Mouse (Mus musculus): ENCODE results near the gene AC170998.1. TPM values are rescaled to one million over a fixed set of nuclear protein-coding genes. Genes with fewer than 3 reads are reported as not detected.

AC170998.1 gene
- polyA plus RNA-seq, 1 experiment from 2014 or later: 1.7 TPM

DNA sequence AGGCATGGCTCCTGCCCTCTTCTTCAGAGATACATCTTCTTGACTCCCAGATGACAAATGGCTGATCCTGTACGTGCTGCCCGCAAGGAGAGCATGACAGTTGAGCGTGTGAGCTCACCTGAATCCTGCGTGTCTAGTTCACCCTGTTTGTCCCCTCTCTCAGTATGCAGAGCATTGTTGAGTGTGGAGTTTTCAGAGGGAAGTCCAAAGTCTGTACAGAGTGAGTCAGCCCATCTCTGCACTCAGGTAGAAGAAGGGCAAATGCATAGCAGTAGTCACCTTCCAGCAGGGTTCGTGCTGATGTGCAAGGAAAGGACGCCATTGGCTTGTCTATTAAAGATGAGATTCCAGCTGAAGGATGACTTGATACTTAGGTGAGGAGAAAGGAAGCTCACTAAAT is 13.4 kb downstream of the AC170998.1 start:
- Histone ChIP-seq H3K27ac (replicated peaks) (no peak overlapping the region), H3K36me3 (peaks cover 66% of the 10 kb centered on the region), H3K9ac (no peak overlapping the region), H3K4me1 (replicated peaks) (no peaks in the 10 kb centered on the region; the same call in 1 of the 2 replicates), H3K4me3 (no peak overlapping the region), H3K4me2 (no peak overlapping the region), H3K27me3 (no peaks in the 10 kb centered on the region), H3K9me3 (no peaks in the 10 kb centered on the region)
- no peak for ATAC-seq (ENCODE audit: low read depth)
- 95% methylated on average over 6 of the region's 6 CpGs for WGBS

DNA sequence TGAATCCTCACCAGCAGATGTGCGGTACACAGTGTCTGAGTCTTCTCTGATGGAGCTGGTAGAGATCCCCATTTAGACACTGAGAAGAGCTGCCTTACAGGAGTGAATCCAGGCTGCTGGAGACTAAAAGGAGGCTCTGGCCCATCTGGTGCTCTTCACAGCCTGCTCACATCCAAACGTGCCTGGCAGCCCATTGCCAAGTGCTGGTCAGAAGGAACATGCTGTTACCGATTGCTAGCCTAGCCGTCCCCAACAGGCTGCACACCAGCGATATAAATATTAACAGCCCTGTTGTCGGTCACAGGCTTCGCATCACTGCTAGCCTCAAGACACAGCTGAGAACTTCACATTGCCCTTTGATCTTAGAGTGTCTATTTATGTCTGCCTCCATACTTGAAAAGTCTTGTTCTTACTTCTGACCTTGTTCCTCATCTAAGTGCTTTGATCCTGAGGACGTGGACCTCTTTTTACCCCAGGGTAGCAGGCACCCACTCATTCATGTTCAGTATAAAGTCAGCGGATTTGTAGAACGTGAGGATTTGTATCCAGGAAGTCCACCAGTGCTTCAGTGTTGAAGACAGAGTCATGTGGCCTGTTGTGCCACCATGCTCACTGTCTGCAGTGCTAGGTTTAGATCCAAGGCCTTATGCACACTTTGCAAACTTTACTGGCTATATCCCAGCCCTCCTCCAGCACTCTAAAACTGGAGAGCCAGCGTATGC is 17.4 kb downstream of the AC170998.1 start:
- no peaks in the 10 kb centered on the region for H3K9me3 ChIP-seq
- H3K4me1 ChIP-seq (replicated peaks): no peaks in the 10 kb centered on the region
- H3K4me2 ChIP-seq: no peak overlapping the region
- peaks cover 90% of the 10 kb centered on the region for H3K36me3 ChIP-seq
- no peak overlapping the region for H3K9ac ChIP-seq
- no peak overlapping the region for H3K27ac ChIP-seq (replicated peaks)
- ATAC-seq (ENCODE audit: low read depth): no peak
- H3K27me3 ChIP-seq: no peaks in the 10 kb centered on the region
- no peak overlapping the region for H3K4me3 ChIP-seq
- WGBS: 93% methylated on average over 11 of the region's 11 CpGs

DNA sequence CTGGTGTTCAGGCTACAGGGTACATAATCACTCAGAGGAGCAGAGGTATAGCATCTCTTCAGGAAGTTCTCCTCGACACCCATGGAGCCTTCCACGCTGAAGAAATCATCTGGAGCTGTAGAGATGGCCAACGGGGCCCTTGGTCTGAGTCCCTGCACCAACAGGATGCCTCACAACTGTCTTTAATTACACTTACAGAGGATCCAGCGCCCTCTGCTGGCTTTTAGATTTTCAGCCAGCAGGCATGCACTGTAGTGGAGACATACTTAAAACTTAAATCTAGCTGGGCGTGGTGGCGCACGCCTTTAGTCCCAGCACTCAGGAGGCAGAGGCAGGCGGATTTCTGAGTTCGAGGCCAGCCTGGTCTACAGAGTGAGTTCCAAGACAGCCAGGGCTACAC is 18.0 kb downstream of the AC170998.1 start:
- H3K9ac ChIP-seq: no peak overlapping the region
- H3K27ac ChIP-seq (replicated peaks): no peak overlapping the region
- ATAC-seq (ENCODE audit: low read depth): no peak
- WGBS: 91% methylated on average over 9 of the region's 9 CpGs
- H3K4me2 ChIP-seq: no peak overlapping the region
- no peak overlapping the region for H3K4me3 ChIP-seq
- H3K36me3 ChIP-seq: peaks cover 95% of the 10 kb centered on the region
- no peaks in the 10 kb centered on the region for H3K27me3 ChIP-seq
- H3K9me3 ChIP-seq: no peaks in the 10 kb centered on the region
- H3K4me1 ChIP-seq (replicated peaks): no peaks in the 10 kb centered on the region

DNA sequence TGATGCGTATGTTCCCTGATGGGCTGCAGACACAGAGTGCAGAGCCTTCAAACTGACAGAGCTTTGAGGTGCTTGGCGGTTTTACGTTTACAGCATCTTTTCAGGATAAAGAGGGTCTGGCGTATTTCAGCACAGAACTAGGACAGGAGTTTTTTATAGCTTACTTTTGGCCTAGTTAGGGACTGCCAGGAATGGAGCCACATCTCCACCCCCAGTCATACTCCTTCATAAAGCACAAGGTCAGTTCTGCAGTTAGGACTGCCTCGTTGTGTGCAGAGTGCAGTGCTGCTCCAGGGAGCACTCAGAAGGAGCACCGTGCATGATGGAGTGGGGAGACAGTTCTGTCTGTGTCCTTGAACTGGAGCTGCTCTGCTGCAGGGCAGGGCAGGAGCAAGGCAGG is 19.9 kb downstream of the AC170998.1 start:
- no peak for ATAC-seq (ENCODE audit: low read depth)
- Histone ChIP-seq H3K27ac (replicated peaks) (no peak overlapping the region), H3K27me3 (no peaks in the 10 kb centered on the region), H3K9me3 (no peaks in the 10 kb centered on the region), H3K4me2 (no peak overlapping the region), H3K4me3 (no peak overlapping the region), H3K9ac (no peak overlapping the region), H3K4me1 (replicated peaks) (no peaks in the 10 kb centered on the region), H3K36me3 (peaks cover 83% of the 10 kb centered on the region)
- WGBS: 89% methylated on average over 6 of the region's 6 CpGs

DNA sequence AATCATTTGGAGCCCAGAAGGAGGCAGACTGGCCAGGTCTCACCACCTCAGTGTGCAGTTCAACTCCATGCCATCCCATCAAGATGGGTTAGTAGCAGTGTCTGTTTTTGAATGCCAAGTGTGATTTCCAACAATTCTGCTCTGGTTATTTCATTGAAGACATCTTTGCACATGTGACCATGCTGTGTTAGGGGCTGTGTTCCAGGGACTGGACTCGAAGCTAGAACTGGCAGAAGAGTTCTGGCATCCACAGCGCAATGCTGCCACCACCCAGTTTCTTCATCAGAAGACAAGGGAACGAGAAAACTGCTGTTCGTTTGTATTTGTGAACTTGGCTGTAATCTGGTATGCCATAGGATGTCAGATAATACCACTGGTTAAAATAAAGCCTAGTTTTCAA is 22.1 kb downstream of the AC170998.1 start:
- no peaks in the 10 kb centered on the region for H3K9me3 ChIP-seq
- no peak for ATAC-seq (ENCODE audit: low read depth)
- no peaks in the 10 kb centered on the region for H3K27me3 ChIP-seq
- H3K4me2 ChIP-seq: no peak overlapping the region
- H3K36me3 ChIP-seq: peaks cover 62% of the 10 kb centered on the region
- H3K9ac ChIP-seq: no peak overlapping the region
- WGBS: 93% methylated on average over 4 of the region's 4 CpGs
- H3K4me3 ChIP-seq: no peak overlapping the region
- H3K27ac ChIP-seq (replicated peaks): no peak overlapping the region
- no peaks in the 10 kb centered on the region for H3K4me1 ChIP-seq (replicated peaks)

DNA sequence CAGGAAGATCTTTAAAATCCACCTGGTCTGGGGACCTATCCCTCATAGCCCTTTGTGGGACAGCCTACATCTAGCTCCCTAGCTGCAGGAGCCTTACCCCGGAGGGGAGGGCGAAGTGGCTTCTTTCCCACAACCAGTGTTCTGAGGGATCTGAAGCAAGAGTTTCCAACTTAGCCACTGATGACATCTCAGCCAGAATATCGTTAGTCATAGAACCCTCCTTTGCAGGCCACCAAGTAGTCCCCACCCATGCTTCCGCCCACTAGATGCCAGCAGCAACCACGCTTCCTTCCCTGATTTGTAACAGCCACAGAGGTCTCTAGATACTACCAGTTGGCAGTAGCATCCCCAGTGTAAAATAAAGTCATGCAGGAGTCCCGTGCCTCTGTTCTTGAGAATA is 24.7 kb downstream of the AC170998.1 start:
- ATAC-seq (ENCODE audit: low read depth): no peak
- Histone ChIP-seq H3K9ac (no peak overlapping the region), H3K9me3 (no peaks in the 10 kb centered on the region), H3K4me1 (replicated peaks) (no peaks in the 10 kb centered on the region), H3K4me3 (no peak overlapping the region), H3K36me3 (peaks cover 36% of the 10 kb centered on the region), H3K27me3 (no peaks in the 10 kb centered on the region), H3K27ac (replicated peaks) (no peak overlapping the region), H3K4me2 (no peak overlapping the region)
- 82% methylated on average over 6 of the region's 6 CpGs for WGBS

DNA sequence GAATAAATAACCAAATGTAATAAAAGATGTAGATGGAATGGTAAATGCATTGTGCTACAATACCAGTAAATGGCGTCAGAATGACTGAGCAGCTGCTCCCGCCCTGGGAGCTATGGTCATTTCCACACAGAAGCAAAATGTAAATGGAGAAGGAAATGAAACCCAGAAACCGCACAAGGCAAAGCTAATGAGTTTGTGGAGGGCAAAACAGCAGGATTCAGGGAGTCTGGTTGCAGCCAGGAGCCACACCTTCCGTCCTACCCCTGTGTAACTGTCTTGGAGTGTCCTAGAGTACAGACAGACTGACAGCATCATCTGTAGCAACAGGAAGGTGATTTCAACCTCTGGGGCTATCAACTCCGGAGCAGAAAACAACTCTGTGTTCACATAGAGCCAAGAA is 30.6 kb downstream of the AC170998.1 start:
- ATAC-seq (ENCODE audit: low read depth): no peak
- Histone ChIP-seq H3K4me2 (no peak overlapping the region), H3K9me3 (no peaks in the 10 kb centered on the region), H3K4me1 (replicated peaks) (no peaks in the 10 kb centered on the region), H3K36me3 (no peaks in the 10 kb centered on the region), H3K9ac (no peak overlapping the region), H3K27me3 (no peaks in the 10 kb centered on the region), H3K4me3 (no peak overlapping the region), H3K27ac (replicated peaks) (no peak overlapping the region)
- 60% methylated on average over 5 of the region's 5 CpGs for WGBS

DNA sequence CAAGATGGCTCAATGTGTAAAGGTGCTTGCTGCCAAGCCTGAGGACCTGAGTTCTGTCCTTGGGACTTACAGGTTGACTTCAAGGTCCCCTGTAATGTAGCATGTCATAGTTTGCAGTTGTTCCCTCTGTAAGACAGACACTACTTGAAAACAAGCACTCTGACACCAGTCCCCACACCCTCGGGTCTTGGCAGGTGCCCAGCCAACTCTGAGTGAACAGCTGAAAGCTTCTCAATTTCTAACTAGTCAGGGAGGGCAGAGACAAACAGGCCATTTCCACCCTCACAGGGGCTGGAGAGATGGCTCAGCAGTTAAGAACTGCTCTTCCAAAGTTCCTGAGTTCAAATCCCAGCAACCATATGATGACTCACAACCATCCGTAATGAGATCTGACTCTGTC is 31.6 kb downstream of the AC170998.1 start:
- no peaks in the 10 kb centered on the region for H3K36me3 ChIP-seq
- ATAC-seq (ENCODE audit: low read depth): no peak
- no peak overlapping the region for H3K4me3 ChIP-seq
- H3K27ac ChIP-seq (replicated peaks): no peak overlapping the region
- 89% methylated on average over 2 of the region's 2 CpGs for WGBS
- H3K27me3 ChIP-seq: no peaks in the 10 kb centered on the region
- no peak overlapping the region for H3K9ac ChIP-seq
- H3K4me2 ChIP-seq: no peak overlapping the region
- H3K9me3 ChIP-seq: no peaks in the 10 kb centered on the region
- H3K4me1 ChIP-seq (replicated peaks): no peaks in the 10 kb centered on the region

DNA sequence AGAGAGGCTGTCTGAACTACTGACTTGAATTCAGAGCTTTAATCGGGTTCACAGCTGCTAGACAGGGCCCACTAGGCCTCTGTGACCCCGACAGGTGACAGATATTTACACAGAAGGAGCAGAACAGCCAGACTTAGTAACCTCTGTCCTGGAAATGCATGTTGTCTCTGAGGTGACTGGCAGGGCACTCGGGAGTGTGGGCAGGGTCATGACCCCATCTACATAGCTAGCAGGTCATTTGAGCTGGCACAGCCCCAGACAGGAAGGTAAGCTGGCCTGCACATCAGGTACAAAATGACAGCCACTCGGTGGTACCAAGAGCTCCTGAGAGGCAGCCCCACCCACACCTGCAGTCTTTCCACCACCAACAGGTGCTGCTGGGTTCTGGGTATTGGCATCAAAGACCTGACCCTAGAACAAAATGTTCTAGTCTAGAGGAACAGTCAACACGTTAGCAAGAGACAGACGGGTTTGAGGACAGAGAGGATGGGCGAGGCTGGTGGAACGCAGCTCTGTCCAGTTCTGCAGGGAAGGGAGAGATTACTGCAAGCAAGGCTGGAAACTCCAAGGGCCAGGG is 34.9 kb downstream of the AC170998.1 start:
- no peak overlapping the region for H3K4me2 ChIP-seq
- no peak for ATAC-seq (ENCODE audit: low read depth)
- WGBS: 81% methylated on average over 8 of the region's 8 CpGs
- H3K27ac ChIP-seq (replicated peaks): no peak overlapping the region
- no peaks in the 10 kb centered on the region for H3K27me3 ChIP-seq
- H3K36me3 ChIP-seq: no peaks in the 10 kb centered on the region
- H3K4me3 ChIP-seq: no peak overlapping the region
- no peaks in the 10 kb centered on the region for H3K4me1 ChIP-seq (replicated peaks)
- H3K9me3 ChIP-seq: no peaks in the 10 kb centered on the region
- H3K9ac ChIP-seq: no peak overlapping the region

DNA sequence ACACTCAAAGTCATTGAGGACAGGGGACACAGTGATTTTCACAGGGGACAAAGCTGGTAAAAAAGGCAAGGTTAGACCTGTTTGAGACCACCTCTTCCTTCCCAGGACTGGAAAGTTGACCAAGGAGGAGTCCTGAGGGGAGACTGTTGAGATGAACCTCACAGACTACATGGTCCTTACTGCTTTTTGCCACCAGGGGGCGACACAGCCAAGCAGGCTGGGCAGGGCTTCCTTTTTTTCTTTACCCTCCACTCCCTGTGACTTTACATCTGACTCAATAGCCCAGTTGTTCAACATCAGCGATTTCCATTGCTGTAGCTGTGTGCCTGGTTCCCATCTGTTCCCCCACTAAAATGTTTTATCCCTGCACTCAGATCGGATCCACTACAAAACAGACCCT is 36.0 kb downstream of the AC170998.1 start:
- H3K36me3 ChIP-seq: no peaks in the 10 kb centered on the region
- no peak overlapping the region for H3K27ac ChIP-seq (replicated peaks)
- H3K4me3 ChIP-seq: no peak overlapping the region
- WGBS: 18% methylated on average over 3 of the region's 3 CpGs
- H3K9me3 ChIP-seq: no peaks in the 10 kb centered on the region
- no peak overlapping the region for H3K4me2 ChIP-seq
- H3K4me1 ChIP-seq (replicated peaks): no peaks in the 10 kb centered on the region
- no peak for ATAC-seq (ENCODE audit: low read depth)
- no peaks in the 10 kb centered on the region; the same call in 1 of the 2 replicates for H3K27me3 ChIP-seq
- H3K9ac ChIP-seq: no peak overlapping the region

DNA sequence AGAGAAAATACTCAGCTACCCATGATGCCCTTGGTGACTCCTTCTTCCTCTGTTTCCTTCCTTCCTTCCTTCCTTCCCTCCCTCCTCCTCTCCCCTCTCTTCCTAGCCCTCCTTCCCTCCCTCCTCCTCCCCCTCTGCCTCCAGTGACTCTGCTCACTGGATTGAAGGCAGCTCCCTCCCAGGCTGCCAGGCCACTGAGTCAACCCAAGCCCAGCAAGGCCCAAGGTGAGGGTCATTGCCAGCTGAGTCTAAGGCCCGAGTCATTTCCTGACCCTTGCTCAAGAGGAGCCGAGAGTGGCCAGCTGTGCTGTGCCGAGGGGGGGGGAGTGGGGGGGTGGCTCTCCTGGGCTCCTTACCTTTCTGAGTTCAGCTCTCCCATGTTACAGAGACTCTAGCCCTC is 40.3 kb downstream of the AC170998.1 start:
- Histone ChIP-seq H3K9me3 (no peaks in the 10 kb centered on the region), H3K4me2 (no peak overlapping the region), H3K27me3 (peaks cover 36% of the 10 kb centered on the region), H3K27ac (replicated peaks) (no peak overlapping the region), H3K4me3 (no peak overlapping the region), H3K4me1 (replicated peaks) (peaks cover 18% of the 10 kb centered on the region), H3K36me3 (no peaks in the 10 kb centered on the region), H3K9ac (no peak overlapping the region)
- ATAC-seq (ENCODE audit: low read depth): no peak
- 67% methylated on average over 3 of the region's 3 CpGs for WGBS

DNA sequence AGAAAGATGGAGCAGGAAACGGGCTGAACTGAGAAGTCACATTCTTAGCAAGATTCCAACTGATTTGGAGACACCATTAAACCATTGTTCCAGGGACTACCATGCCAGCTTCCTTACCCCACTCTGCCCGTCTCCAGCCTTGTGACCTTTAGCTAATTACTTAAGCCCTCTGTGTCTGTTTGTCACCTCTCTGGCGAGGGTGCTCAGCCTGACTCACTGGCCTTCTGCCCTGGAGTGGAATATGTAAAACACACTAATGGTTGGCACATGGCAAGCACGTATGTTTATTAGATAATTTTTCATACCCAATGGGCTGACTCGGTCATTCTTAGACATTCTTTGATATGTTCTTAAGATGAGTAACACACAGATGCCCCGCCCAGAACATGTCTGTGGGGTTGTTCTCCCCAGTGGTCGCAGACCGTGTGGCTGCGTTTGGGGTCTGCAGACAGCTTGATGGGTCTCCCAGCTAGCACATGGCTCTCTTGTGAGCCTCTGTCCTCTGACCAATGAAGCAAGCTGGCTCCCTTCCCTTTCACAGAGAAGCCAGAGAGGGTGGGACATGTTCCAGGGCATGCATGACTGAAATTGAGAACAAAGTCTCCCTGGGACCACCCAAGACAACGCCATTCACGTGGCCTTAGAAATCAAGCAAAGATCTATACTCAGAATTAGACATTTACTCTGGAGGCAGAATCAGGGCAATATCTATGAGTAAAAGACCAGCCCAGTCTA is 41.1 kb downstream of the AC170998.1 start:
- Histone ChIP-seq H3K27me3 (peaks cover 41% of the 10 kb centered on the region), H3K9ac (no peak overlapping the region), H3K4me3 (no peak overlapping the region), H3K27ac (replicated peaks) (no peak overlapping the region), H3K9me3 (no peaks in the 10 kb centered on the region), H3K4me1 (replicated peaks) (peaks cover 18% of the 10 kb centered on the region), H3K4me2 (no peak overlapping the region), H3K36me3 (no peaks in the 10 kb centered on the region)
- no peak for ATAC-seq (ENCODE audit: low read depth)
- WGBS: 71% methylated on average over 11 of the region's 11 CpGs

All from neural tube, embryonic 13.5 days (tissue).